Mouse (Mus musculus): ENCODE results near the gene 4921536K21Rik. TPM values are rescaled to one million over a fixed set of nuclear protein-coding genes. Genes with fewer than 3 reads are reported as not detected.

4921536K21Rik gene
- polyA plus RNA-seq (2012; rRNA removed) = 0.68 and 0.71 TPM in 2 replicates

DNA sequence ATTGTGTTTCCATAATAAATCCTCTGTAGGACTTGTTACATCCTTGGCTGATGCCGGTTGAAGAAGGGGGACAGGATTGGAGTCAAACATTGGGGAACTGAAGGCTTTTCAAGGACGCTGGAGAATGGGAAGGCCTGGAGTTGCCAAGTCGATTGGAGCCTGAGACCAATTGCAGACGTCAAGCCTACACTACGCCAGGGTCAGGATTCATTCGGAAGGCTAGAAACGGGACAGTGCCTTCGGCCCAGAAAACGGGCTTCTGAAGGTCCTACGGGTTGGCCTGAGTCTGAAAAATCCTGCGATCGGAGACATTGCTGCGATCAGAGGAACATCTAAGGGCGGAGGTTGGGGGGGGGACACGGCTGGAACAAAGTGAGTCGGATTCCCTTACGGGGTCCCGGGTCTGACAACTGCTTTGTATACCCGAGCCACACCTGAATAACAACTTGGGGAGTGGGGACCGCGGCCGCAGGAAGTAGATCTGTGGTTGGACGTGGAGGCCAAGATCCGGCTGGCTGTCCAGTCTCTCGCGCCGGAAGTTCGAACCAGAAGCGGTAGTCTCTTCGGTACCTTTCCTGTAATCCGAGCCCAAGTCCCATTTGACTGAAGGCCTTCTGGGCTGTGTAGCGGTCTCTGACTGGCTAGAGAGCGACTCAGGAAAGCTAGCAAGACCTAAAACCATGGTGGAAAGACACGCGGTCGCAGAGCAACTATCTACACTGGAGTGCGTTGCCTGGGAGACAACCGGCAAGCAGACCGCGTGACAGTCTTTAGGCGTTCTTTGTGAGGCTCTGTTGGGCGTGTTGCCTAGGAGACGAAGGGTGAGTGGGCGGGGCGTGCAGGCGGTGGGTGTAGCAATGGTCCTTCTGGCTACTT is at the start of gene 4921536K21Rik, which contains the start of gene Dusp18:
4921536K21Rik (minus strand) TSS at position 693 of the 876 bp plus-strand sequence.
Dusp18 (plus strand) TSS at position 835 of the 876 bp plus-strand sequence.

DNA sequence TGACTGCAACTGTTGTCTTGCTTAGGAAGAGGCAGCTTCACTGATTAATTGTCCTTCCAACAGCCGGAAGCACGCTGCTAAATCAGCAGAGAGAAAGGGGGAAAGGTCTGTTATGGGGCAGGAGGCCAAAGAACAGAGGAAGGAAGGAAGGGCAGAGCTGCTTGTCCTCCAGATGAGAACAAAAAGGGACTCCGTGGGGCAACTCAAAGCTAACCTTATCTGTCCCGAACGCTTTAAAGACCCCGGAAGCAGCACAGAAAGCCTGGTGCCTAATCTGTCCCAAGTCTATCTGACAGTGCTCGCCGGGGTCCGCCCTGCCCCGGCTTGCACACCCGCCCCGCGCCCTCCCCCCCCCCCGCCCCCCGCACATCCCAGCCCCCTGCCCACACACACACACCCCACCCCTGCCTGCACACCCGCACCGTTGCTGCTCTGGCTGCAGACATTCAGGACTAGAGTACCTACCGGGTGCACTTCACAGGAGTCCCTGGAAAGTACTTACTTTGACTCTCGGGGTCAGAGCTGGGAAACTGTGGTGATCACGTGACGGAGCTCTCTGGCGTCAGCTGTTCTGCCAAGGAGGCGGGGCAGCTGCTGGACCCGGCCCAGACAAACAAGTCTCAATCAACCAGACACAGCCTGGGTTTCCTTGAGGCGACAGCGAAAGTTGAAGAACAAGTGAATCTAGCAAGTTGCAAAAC is 36.8 kb upstream of the 4921536K21Rik start, which contains the start of gene Tcn2:
Tcn2 (minus strand) TSS at position 649 of the 701 bp plus-strand sequence.

GRCm38 (mm10) chr11:3914109-3914840 is 19.4 kb upstream of the 4921536K21Rik start, which contains the start of gene Slc35e4:
TSS of gene Slc35e4 (minus strand) at chr11:3914664.

GRCm38 (mm10) chr11:3863454-3864112 is 31.3 kb downstream of the 4921536K21Rik start, which contains the start of gene Osbp2:
TSS of gene Osbp2 (minus strand) at chr11:3863903.

Other genes with a start within 250 kb of the 4921536K21Rik start
- gene Morc2a, start 245.9 kb downstream of the 4921536K21Rik start, polyA plus RNA-seq (2012; rRNA removed) = 13.7 and 15.3 TPM in 2 replicates
- 3.6 and 3.7 TPM in 2 replicates for gene Osbp2, start 31.2 kb downstream of the 4921536K21Rik start, polyA plus RNA-seq (2012; rRNA removed)
- 9.6 and 12.0 TPM in 2 replicates for gene Dusp18, start 142 bp upstream of the 4921536K21Rik start, polyA plus RNA-seq (2012; rRNA removed)
- 38.2 and 46.2 TPM in 2 replicates for gene Slc35e4, start 19.6 kb upstream of the 4921536K21Rik start, polyA plus RNA-seq (2012; rRNA removed)
- gene Tcn2, start 37.1 kb upstream of the 4921536K21Rik start, polyA plus RNA-seq (2012; rRNA removed) = 122 and 149 TPM in 2 replicates
- gene Pes1, start 68.9 kb upstream of the 4921536K21Rik start, polyA plus RNA-seq (2012; rRNA removed) = 46.4 and 53.7 TPM in 2 replicates
- not detected in 2 replicates for gene 4930556J24Rik, start 81.7 kb upstream of the 4921536K21Rik start, polyA plus RNA-seq (2012; rRNA removed)
- gene Gal3st1, start 88.5 kb upstream of the 4921536K21Rik start, polyA plus RNA-seq (2012; rRNA removed) = 6.3 and 7.7 TPM in 2 replicates
- gene Sec14l4, start 136.4 kb upstream of the 4921536K21Rik start, polyA plus RNA-seq (2012; rRNA removed) = 0.78 and 1.3 TPM in 2 replicates
- gene Sec14l3, start 169.7 kb upstream of the 4921536K21Rik start, polyA plus RNA-seq (2012; rRNA removed) = 17.7 and 26.0 TPM in 2 replicates
- gene Mtfp1, start 200.3 kb upstream of the 4921536K21Rik start, polyA plus RNA-seq (2012; rRNA removed) = 15.7 and 20.6 TPM in 2 replicates
- 0.92 and 0.96 TPM in 2 replicates for gene Sec14l2, start 228.3 kb upstream of the 4921536K21Rik start, polyA plus RNA-seq (2012; rRNA removed)
- 46.5 and 46.6 TPM in 2 replicates for gene Rnf215, start 240.1 kb upstream of the 4921536K21Rik start, polyA plus RNA-seq (2012; rRNA removed)